Mouse (Mus musculus) layer of hippocampus, postnatal 36 days (tissue): ENCODE measurements at regions not wholly inside any gene's neighbourhood (a gene's known extent, or its start where the extent isn't known, plus 50 kb on each side); places are given as distances from the start of the nearest gene placed in this dataset.

Source experiments
- DNase-seq, 2 experiments: peaks; one replicate each; pipeline ENCODE4 v3.0.0; 2022

- no peak for DNase-seq
These were observed 221.9 kb downstream of the Usp25 start for GRCm38 (mm10) chr16:77235449-77235848.
